Mouse (Mus musculus): ENCODE measurements around the gene Osbpl2. TPM values are rescaled to one million over a fixed set of nuclear protein-coding genes. Genes with fewer than 3 reads are reported as not detected.

Osbpl2 gene
- polyA plus RNA-seq (2014; fragmentation: Nextera tagmentation; extraction: Ambion mirVana), result 31.5 and 33.0 TPM in 2 replicates

DNA sequence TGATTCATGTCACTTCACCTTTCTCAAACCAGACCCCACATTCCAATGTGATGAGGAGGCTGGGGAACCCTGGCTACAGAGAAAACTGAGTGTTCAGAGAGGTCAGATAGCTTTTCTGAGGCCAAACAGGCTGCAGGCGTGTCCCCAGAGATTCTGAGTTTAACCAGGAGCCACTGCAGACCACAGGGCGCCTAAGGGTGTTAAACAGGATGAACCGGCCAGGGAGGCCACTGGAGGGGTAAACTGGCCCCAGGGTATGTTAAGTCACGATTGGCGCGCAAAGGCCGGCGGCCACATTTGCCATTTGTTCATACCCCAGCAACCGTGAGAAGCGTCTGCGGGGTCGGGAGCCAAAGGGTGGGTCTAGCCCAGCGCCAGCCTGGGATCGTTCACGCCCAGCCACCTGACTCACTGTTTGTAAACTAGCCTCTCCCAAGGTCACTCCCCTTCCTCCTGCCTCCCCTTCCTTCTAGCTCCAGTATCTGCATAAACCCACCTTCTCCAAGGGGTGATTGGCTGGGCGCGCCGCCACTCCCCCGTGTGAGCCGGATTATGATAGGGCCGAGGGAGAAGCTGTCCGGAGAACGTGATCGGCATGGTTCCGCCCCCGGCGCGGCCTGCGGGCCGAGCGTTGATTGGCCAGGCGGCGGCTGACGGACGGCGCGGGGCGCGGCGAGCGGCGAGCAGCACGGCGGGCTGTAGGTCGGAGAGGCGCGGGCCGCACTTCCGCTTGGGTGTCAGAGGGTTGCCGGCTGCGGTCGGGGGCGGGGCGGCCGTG, at the start of gene Osbpl2:
Gene Osbpl2, plus strand, starts transcription at position 646 of the 778 bp plus-strand sequence.
- peak within 1 kb of the TSS; percentile 78 for H3K4me3 ChIP-seq (ENCODE audit: low read depth, low read length)
- H3K36me3 ChIP-seq (replicated peaks; ENCODE audit: control insufficient read depth, insufficient read depth, low read depth, low read length), result no peaks in the 10 kb centered on the region
- H3K4me1 ChIP-seq (ENCODE audit: control insufficient read depth, insufficient read depth, low read length), result peaks cover 3% of the 10 kb centered on the region
- ATAC-seq (replicated peaks; ENCODE audit: insufficient number of reproducible peaks, low FRiP score, low TSS enrichment, low read depth), result peak; percentile 98
- no peaks in the 10 kb centered on the region for H3K9me3 ChIP-seq (replicated peaks; ENCODE audit: control insufficient read depth, low read length)
- no peak within 1 kb of the TSS for H3K27ac ChIP-seq (replicated peaks; ENCODE audit: low read depth, low read length)
- 0% methylated on average over 55 of the region's 55 CpGs for WGBS
- peak within 1 kb of the TSS; percentile 82 for H3K9ac ChIP-seq (replicated peaks; ENCODE audit: low read length)
- DNase-seq (ENCODE audit: low spot score), result peak; percentile 97
- H3K4me2 ChIP-seq (ENCODE audit: low read depth, low read length), result peak within 1 kb of the TSS; percentile 83
- H3K27me3 ChIP-seq (ENCODE audit: control insufficient read depth, insufficient read depth, low read length), result no peaks in the 10 kb centered on the region

- Histone ChIP-seq H3K4me2 (ENCODE audit: low read depth, low read length) (peak overlapping the region; percentile 93), H3K9ac (replicated peaks; ENCODE audit: low read length) (peak overlapping the region; percentile 77), H3K4me1 (ENCODE audit: control insufficient read depth, insufficient read depth, low read length) (no peaks in the 10 kb centered on the region), H3K4me3 (ENCODE audit: low read depth, low read length) (peak overlapping the region; percentile 75), H3K9me3 (replicated peaks; ENCODE audit: control insufficient read depth, low read length) (no peaks in the 10 kb centered on the region), H3K27ac (replicated peaks; ENCODE audit: low read depth, low read length) (no peak overlapping the region), H3K36me3 (replicated peaks; ENCODE audit: control insufficient read depth, insufficient read depth, low read depth, low read length) (no peaks in the 10 kb centered on the region; the same call in 1 of the 2 replicates), H3K27me3 (ENCODE audit: control insufficient read depth, insufficient read depth, low read length) (no peaks in the 10 kb centered on the region)
- no peak for DNase-seq (ENCODE audit: low spot score)
- 34% methylated on average over 20 of the region's 20 CpGs for WGBS
- ATAC-seq (replicated peaks; ENCODE audit: insufficient number of reproducible peaks, low FRiP score, low TSS enrichment, low read depth), result peak; percentile 51
These were observed 49.2 kb upstream of the Osbpl2 start for GRCm38 (mm10) chr2:180069770-180070480.

GRCm38 (mm10) chr2:180070481-180071453, 48.3 kb upstream of the Osbpl2 start, which contains the start of gene Mtg2:
Mtg2 (plus strand) TSS chr2:180070588.
- H3K9me3 ChIP-seq (replicated peaks; ENCODE audit: control insufficient read depth, low read length), result no peaks in the 10 kb centered on the region
- peak within 1 kb of the TSS; percentile 93 for H3K4me2 ChIP-seq (ENCODE audit: low read depth, low read length)
- DNase-seq (ENCODE audit: low spot score) (peak; percentile 90), ATAC-seq (replicated peaks; ENCODE audit: insufficient number of reproducible peaks, low FRiP score, low TSS enrichment, low read depth) (peak; percentile 94)
- peak within 1 kb of the TSS; percentile 77 for H3K9ac ChIP-seq (replicated peaks; ENCODE audit: low read length)
- peak within 1 kb of the TSS; percentile 28; the same call in 1 of the 2 replicates for H3K27ac ChIP-seq (replicated peaks; ENCODE audit: low read depth, low read length)
- H3K4me3 ChIP-seq (ENCODE audit: low read depth, low read length), result peak within 1 kb of the TSS; percentile 75
- H3K4me1 ChIP-seq (ENCODE audit: control insufficient read depth, insufficient read depth, low read length), result no peaks in the 10 kb centered on the region
- H3K36me3 ChIP-seq (replicated peaks; ENCODE audit: control insufficient read depth, insufficient read depth, low read depth, low read length), result no peaks in the 10 kb centered on the region; the same call in 1 of the 2 replicates
- 6% methylated on average over 56 of the region's 58 CpGs for WGBS
- H3K27me3 ChIP-seq (ENCODE audit: control insufficient read depth, insufficient read depth, low read length), result no peaks in the 10 kb centered on the region

DNA sequence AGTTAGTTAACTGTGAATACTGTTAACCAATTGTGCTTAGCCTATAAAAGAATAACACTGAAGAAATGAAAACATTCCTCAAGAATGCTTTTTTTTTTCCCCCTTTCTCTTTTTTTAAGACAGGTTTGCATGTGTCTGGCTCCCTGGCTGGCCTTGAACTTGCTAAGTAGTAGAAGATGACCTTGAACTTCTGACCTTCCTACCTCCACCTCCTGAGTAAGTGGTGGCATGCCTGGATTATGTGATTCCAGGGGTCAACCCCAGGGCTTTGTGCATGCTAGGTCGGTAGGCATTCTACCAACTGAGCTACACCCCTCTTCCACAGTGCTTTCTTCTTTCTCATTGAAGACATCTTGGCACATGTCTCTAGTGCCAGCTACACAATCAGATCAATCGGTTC, 47.4 kb upstream of the Osbpl2 start:
- no peak overlapping the region for H3K4me3 ChIP-seq (ENCODE audit: low read depth, low read length)
- H3K4me1 ChIP-seq (ENCODE audit: control insufficient read depth, insufficient read depth, low read length), result no peaks in the 10 kb centered on the region
- no peak for DNase-seq (ENCODE audit: low spot score)
- H3K27me3 ChIP-seq (ENCODE audit: control insufficient read depth, insufficient read depth, low read length), result no peaks in the 10 kb centered on the region
- H3K9ac ChIP-seq (replicated peaks; ENCODE audit: low read length), result no peak overlapping the region
- no peaks in the 10 kb centered on the region for H3K9me3 ChIP-seq (replicated peaks; ENCODE audit: control insufficient read depth, low read length)
- H3K36me3 ChIP-seq (replicated peaks; ENCODE audit: control insufficient read depth, insufficient read depth, low read depth, low read length), result no peaks in the 10 kb centered on the region; the same call in 1 of the 2 replicates
- ATAC-seq (replicated peaks; ENCODE audit: insufficient number of reproducible peaks, low FRiP score, low TSS enrichment, low read depth), result no peak
- 87% methylated on average over 2 of the region's 2 CpGs for WGBS
- H3K4me2 ChIP-seq (ENCODE audit: low read depth, low read length), result no peak overlapping the region
- H3K27ac ChIP-seq (replicated peaks; ENCODE audit: low read depth, low read length), result no peak overlapping the region

DNA sequence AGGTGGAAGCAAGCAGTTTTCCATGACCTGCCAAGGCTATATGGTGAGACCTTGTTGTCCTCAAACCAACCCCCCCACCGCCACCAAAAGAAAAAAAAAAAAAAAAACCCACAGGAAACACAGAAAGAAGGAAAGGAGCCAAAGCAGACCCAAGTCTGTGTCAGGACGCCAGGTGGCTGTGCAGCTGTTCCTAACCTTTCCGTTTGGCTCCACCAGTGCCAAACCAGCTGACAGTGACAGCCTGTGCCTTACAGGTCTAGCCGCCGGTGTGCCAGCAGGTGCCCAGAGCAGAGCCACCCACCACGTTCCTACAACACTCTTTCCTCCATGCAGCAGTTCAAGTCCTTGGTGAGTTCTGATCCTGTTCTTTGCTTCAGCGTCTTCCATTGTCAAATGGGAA, 46.2 kb upstream of the Osbpl2 start:
- no peaks in the 10 kb centered on the region for H3K4me1 ChIP-seq (ENCODE audit: control insufficient read depth, insufficient read depth, low read length)
- no peaks in the 10 kb centered on the region for H3K36me3 ChIP-seq (replicated peaks; ENCODE audit: control insufficient read depth, insufficient read depth, low read depth, low read length)
- ATAC-seq (replicated peaks; ENCODE audit: insufficient number of reproducible peaks, low FRiP score, low TSS enrichment, low read depth), result no peak
- H3K4me2 ChIP-seq (ENCODE audit: low read depth, low read length), result no peak overlapping the region
- H3K27ac ChIP-seq (replicated peaks; ENCODE audit: low read depth, low read length), result no peak overlapping the region
- WGBS, result 86% methylated on average over 7 of the region's 7 CpGs
- no peaks in the 10 kb centered on the region for H3K9me3 ChIP-seq (replicated peaks; ENCODE audit: control insufficient read depth, low read length)
- no peak overlapping the region for H3K9ac ChIP-seq (replicated peaks; ENCODE audit: low read length)
- no peak overlapping the region for H3K4me3 ChIP-seq (ENCODE audit: low read depth, low read length)
- H3K27me3 ChIP-seq (ENCODE audit: control insufficient read depth, insufficient read depth, low read length), result no peaks in the 10 kb centered on the region
- no peak for DNase-seq (ENCODE audit: low spot score)

- ATAC-seq (replicated peaks; ENCODE audit: insufficient number of reproducible peaks, low FRiP score, low TSS enrichment, low read depth) (no peak), DNase-seq (ENCODE audit: low spot score) (no peak)
- Histone ChIP-seq H3K4me1 (ENCODE audit: control insufficient read depth, insufficient read depth, low read length) (no peaks in the 10 kb centered on the region), H3K36me3 (replicated peaks; ENCODE audit: control insufficient read depth, insufficient read depth, low read depth, low read length) (no peaks in the 10 kb centered on the region), H3K4me2 (ENCODE audit: low read depth, low read length) (no peak overlapping the region), H3K9ac (replicated peaks; ENCODE audit: low read length) (no peak overlapping the region), H3K4me3 (ENCODE audit: low read depth, low read length) (no peak overlapping the region), H3K27me3 (ENCODE audit: control insufficient read depth, insufficient read depth, low read length) (no peaks in the 10 kb centered on the region), H3K9me3 (replicated peaks; ENCODE audit: control insufficient read depth, low read length) (no peaks in the 10 kb centered on the region), H3K27ac (replicated peaks; ENCODE audit: low read depth, low read length) (no peak overlapping the region)
- WGBS, result 73% methylated on average over 3 of the region's 3 CpGs
These were observed 41.5 kb upstream of the Osbpl2 start for GRCm38 (mm10) chr2:180077622-180078021.

- Histone ChIP-seq H3K27ac (replicated peaks; ENCODE audit: low read depth, low read length) (no peak overlapping the region), H3K27me3 (ENCODE audit: control insufficient read depth, insufficient read depth, low read length) (no peaks in the 10 kb centered on the region), H3K4me1 (ENCODE audit: control insufficient read depth, insufficient read depth, low read length) (no peaks in the 10 kb centered on the region), H3K9ac (replicated peaks; ENCODE audit: low read length) (no peak overlapping the region), H3K36me3 (replicated peaks; ENCODE audit: control insufficient read depth, insufficient read depth, low read depth, low read length) (no peaks in the 10 kb centered on the region), H3K9me3 (replicated peaks; ENCODE audit: control insufficient read depth, low read length) (no peaks in the 10 kb centered on the region), H3K4me2 (ENCODE audit: low read depth, low read length) (no peak overlapping the region), H3K4me3 (ENCODE audit: low read depth, low read length) (no peak overlapping the region)
- WGBS, result 89% methylated on average over 8 of the region's 8 CpGs
- ATAC-seq (replicated peaks; ENCODE audit: insufficient number of reproducible peaks, low FRiP score, low TSS enrichment, low read depth) (no peak), DNase-seq (ENCODE audit: low spot score) (no peak)
These were observed 38.4 kb upstream of the Osbpl2 start for GRCm38 (mm10) chr2:180080680-180081079.

Measured in embryonic facial prominence, embryonic 11.5 days (tissue).